Mouse (Mus musculus) testis, adult 10 weeks (tissue): ENCODE results near the gene AA467197. TPM values are rescaled to one million over a fixed set of nuclear protein-coding genes. Genes with fewer than 3 reads are reported as not detected.

Experiments used
- polyA plus RNA-seq: library from polyadenylated mRNA; stranded (reverse); fragments of 350-450 nt; fragmentation: Illumina TruSeq; extraction: RNeasy Lipid Tissue Mini Kit (QIAGEN cat#74804); gene quantifications from one replicate; pipeline ENCODE4 v1.2.3, GENCODE M21; 2014; ENCODE audit warnings: low read depth, low replicate concordance

Gene AA467197
- polyA plus RNA-seq = 625 TPM

GRCm38 (mm10) chr2:122636686-122637085, at the start of gene AA467197:
Gene AA467197 (plus strand): TSS chr2:122636986.

GRCm38 (mm10) chr2:122610746-122611653, 25.8 kb upstream of the AA467197 start, which contains the start of gene Gatm:
Gene Gatm (minus strand): TSS chr2:122611303.

Other genes with a start within 250 kb of the AA467197 start
- gene Slc28a2, start 210.5 kb upstream of the AA467197 start, polyA plus RNA-seq = 0.90 TPM
- gene Gm14085, start 152.0 kb upstream of the AA467197 start, polyA plus RNA-seq = 0.10 TPM
- gene Gatm, start 25.7 kb upstream of the AA467197 start, polyA plus RNA-seq = 193 TPM
- gene Slc30a4, start 65.7 kb downstream of the AA467197 start, polyA plus RNA-seq = 99.8 TPM
- 18.9 TPM for gene Bloc1s6, start 101.5 kb downstream of the AA467197 start, polyA plus RNA-seq
- 340 TPM for gene Sqor, start 128.3 kb downstream of the AA467197 start, polyA plus RNA-seq